ENCODE assay signal across 26 mouse cellular contexts in the genomic region with DNA sequence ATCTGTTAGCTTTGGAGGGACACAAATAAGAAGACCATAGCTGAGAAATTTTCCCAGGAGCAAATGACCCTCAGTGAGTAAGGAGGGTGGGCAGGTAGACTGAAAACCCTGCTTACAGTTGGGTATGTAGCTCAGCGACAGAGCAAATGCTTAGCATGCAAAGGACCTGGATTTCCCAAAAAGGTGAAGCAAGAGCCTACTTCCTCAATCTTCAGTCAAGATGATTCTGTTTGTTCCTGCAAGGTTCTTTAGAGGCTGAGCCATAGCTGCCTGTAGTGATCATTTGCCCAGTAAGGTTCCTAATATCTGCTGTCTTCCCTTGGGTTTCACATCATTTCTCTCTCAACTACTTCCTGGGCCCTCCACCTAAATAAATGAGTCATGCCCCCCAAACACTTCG. TPM values are rescaled to one million over a fixed set of nuclear protein-coding genes. Genes with fewer than 3 reads are reported as not detected.
DNase-seq lines count a peak whose midpoint lies in the region; ATAC-seq and TF ChIP-seq lines count a peak whose summit lies in the region.
"Had no signal": no experiment of that assay in that cellular context is flagged by ENCODE, and none has a peak within 500 bp of the region (broad histone marks: within the 10 kb centered on the region; RNA-seq: fewer than 3 reads in every experiment).

No protein-coding gene starts in this region.

- no peak overlapping the region for H3K27ac ChIP-seq in kidney, adult 2 months (ENCODE audit: insufficient read depth, low read depth, low read length)
- H3K27ac ChIP-seq in midbrain, embryonic 10.5 days (replicated peaks) = no peak overlapping the region
- H3K27ac ChIP-seq: embryonic facial prominence, embryonic 12.5 days; embryonic facial prominence, embryonic 15.5 days; heart, embryonic 15.5 days; hindbrain, embryonic 12.5 days; hindbrain, embryonic 15.5 days had no signal

- ATAC-seq in granulocyte monocyte progenitor cell, adult 5-6 weeks (replicated peaks; ENCODE audit: poor library complexity, severe bottlenecking) = peak; percentile 97
- ATAC-seq in megakaryocyte progenitor cell, adult 5-6 weeks (replicated peaks; ENCODE audit: poor library complexity) = peak; percentile 91
- ATAC-seq: forebrain, embryonic 14.5 days; forebrain, postnatal 0 days had no signal

- TF ChIP-seq CTCF in kidney, adult 2 months (conservative IDR thresholded peaks at IDR 0.05; ENCODE audit: insufficient read depth, insufficient read length, low read depth, low read length) = no peak

- no peak for TF ChIP-seq POLR2A in kidney, adult 2 months (IDR thresholded peaks at IDR 0.05; ENCODE audit: low read depth, low read length)

- H3K4me1 ChIP-seq in kidney, adult 2 months (ENCODE audit: control insufficient read depth, insufficient read depth, low read length) = no peaks in the 10 kb centered on the region
- H3K4me1 ChIP-seq in midbrain, embryonic 10.5 days = no peaks in the 10 kb centered on the region
- H3K4me1 ChIP-seq: embryonic facial prominence, embryonic 12.5 days; embryonic facial prominence, embryonic 15.5 days; heart, embryonic 12.5 days; heart, embryonic 15.5 days; hindbrain, embryonic 12.5 days; hindbrain, embryonic 15.5 days had no signal

- H3K9me3 ChIP-seq in midbrain, embryonic 10.5 days (replicated peaks) = no peaks in the 10 kb centered on the region
- H3K9me3 ChIP-seq: embryonic facial prominence, embryonic 12.5 days; embryonic facial prominence, embryonic 15.5 days; heart, embryonic 12.5 days; heart, embryonic 15.5 days; hindbrain, embryonic 12.5 days; hindbrain, embryonic 15.5 days had no signal

- 87% methylated on average over 2 of the region's 2 CpGs for WGBS in kidney, adult 2 months
- WGBS in midbrain, embryonic 10.5 days = 92% methylated on average over 2 of the region's 2 CpGs

- no peaks in the 10 kb centered on the region for H3K27me3 ChIP-seq in kidney, adult 2 months (replicated peaks; ENCODE audit: control insufficient read depth, insufficient read depth, low read length)
- H3K27me3 ChIP-seq in midbrain, embryonic 10.5 days (ENCODE audit: low read depth, poor library complexity, severe bottlenecking) = peaks cover 30% of the 10 kb centered on the region

- H3K36me3 ChIP-seq in kidney, adult 2 months (ENCODE audit: control insufficient read depth, insufficient read depth, low read length) = no peaks in the 10 kb centered on the region
- no peaks in the 10 kb centered on the region for H3K36me3 ChIP-seq in midbrain, embryonic 10.5 days
- H3K36me3 ChIP-seq: embryonic facial prominence, embryonic 12.5 days; embryonic facial prominence, embryonic 15.5 days; heart, embryonic 12.5 days; heart, embryonic 15.5 days; hindbrain, embryonic 12.5 days; hindbrain, embryonic 15.5 days had no signal

- intact Hi-C loops in left cerebral cortex, postnatal 36 days (cut with DNase I) = no loop called here

- no peak overlapping the region for H3K4me3 ChIP-seq in kidney, adult 2 months (ENCODE audit: insufficient read depth, low read depth, low read length)
- H3K4me3 ChIP-seq in midbrain, embryonic 10.5 days = no peak overlapping the region
- H3K4me3 ChIP-seq: embryonic facial prominence, embryonic 12.5 days; embryonic facial prominence, embryonic 15.5 days; heart, embryonic 12.5 days; heart, embryonic 15.5 days; hindbrain, embryonic 12.5 days; hindbrain, embryonic 15.5 days had no signal

- DNase-seq in 416B (ENCODE audit: low read depth) = peak; percentile 23
- DNase-seq in A20 (ENCODE audit: low read depth, low spot score) = peak; percentile 60
- DNase-seq in kidney, adult 2 months = no peak
- no peak for DNase-seq in left cerebral cortex, postnatal 36 days (ENCODE audit: low spot score in 2 of 2)
- no peak for DNase-seq in embryo, embryonic 9.5 days (ENCODE audit: extremely low spot score)
- DNase-seq in midbrain, embryonic 10.5 days (ENCODE audit: low spot score) = no peak
- DNase-seq: adrenal gland, adult 2 months; adrenal gland, postnatal 14 days; B cell, adult 2 months; cerebellum, adult 11-12 months; cerebellum, adult 8-10 months; cerebellum, postnatal 10 days; cerebellum, postnatal 36 days; forebrain, postnatal 0 days; gastrocnemius, postnatal 25 days; heart, postnatal 10 days; heart, postnatal 4 days had no signal

RNA-seq across cellular contexts. Expression of gene Kiz, which starts 7.8 kb away (rescaled TPM):
- 21.9 and 29.3 TPM in 2 replicates for total RNA-seq in granulocyte monocyte progenitor cell, adult 5-6 weeks (2014; fragmentation: Nextera tagmentation)
- 24.0 and 25.1 TPM in 2 replicates for total RNA-seq in granulocyte monocyte progenitor cell, adult 5-6 weeks (2017)
- total RNA-seq in megakaryocyte progenitor cell, adult 5-6 weeks (2015) = 22.6 and 35.2 TPM in 2 replicates
- total RNA-seq in megakaryocyte progenitor cell, adult 5-6 weeks (2017) = 21.2 and 34.6 TPM in 2 replicates
- polyA plus RNA-seq in kidney, adult 2 months (2012; rRNA removed) = 7.7 and 11.5 TPM in 2 replicates
- total RNA-seq in left cerebral cortex, postnatal 36 days (2021) = 10 to 100 TPM; 19.3 to 20.3 TPM
- 32.2 and 33.7 TPM in 2 replicates for polyA plus RNA-seq in midbrain, embryonic 10.5 days (2016; fragmentation: Nextera tagmentation; extraction: Ambion mirVana)

Comparison
In these comparisons a context has a peak if more than half of its experiments do, and no peak if none do; other contexts are left out.
1. DNase-seq: peak in 416B (single experiment) and A20 (single experiment); none in kidney, adult 2 months (single experiment), left cerebral cortex, postnatal 36 days (0 of 2), embryo, embryonic 9.5 days (single experiment) and midbrain, embryonic 10.5 days (single experiment).